Mouse (Mus musculus) urinary bladder, postnatal 14 days (tissue): ENCODE results near the gene Ror2.

Source experiments
- DNase-seq: peaks from one replicate; pipeline ENCODE4 v3.0.0; 2021; ENCODE audit warnings: low spot score

Ror2 gene

DNA sequence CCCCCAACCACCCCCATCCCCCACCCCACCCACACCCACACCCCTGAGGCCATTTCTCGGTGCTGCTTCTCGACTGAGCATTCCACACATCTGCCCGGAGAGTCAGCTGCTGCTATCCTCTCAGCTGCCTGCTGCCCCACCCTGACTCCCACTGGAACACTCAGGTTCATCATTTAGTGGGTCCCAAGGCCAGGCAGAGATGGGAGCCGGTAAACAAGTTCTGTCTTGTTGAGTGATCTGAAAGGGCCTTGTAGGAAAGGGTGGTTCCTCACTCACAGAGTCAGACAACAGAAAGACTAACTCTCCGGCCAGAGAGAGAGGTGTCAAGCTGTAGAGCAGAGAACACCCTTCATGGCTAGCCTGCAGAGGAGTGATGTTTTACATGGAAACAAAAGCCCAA is 155.9 kb downstream of the Ror2 start:
- no peak for DNase-seq

DNA sequence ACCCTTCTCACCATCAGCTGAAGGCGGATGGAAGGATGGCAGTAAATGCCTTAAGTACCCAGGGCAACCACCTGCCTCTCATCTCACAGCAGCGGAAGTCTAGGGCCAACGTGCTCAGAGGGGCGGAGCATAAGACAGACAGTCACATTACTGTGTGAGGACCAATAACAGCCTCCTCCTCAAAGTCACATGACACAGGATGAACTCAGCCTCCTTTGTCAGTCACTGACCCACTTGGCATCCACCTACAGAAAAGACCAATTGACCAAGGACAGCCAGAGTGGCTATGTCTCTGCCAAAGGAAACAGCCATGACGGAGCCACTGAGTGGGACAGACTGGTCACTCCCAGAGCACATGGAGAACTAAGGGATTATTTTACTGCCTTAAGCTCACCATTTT is 160.3 kb downstream of the Ror2 start:
- no peak for DNase-seq

DNA sequence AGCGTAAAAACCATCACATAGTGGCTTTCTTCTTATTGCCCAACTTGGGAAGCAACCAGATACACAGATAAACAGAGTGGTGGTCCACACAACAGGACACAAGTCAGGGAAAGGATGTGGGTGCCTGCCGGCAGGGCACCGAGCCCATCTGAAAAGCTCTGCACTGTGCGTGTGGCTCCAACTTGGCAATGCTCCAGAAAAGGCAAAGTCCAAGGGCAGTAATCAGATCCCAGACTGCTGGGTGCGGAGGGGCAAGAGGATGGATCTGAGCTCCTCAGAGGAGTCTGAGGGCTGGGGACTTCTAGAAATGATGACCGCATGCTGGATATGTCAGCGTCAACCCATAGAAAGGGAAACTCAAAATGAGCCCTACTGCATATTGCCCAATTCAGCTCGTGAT is 163.8 kb downstream of the Ror2 start:
- no peak for DNase-seq

- DNase-seq, result no peak
These were observed 165.0 kb downstream of the Ror2 start for GRCm38 (mm10) chr13:53120906-53121305.

- DNase-seq, result peak; percentile 84
These were observed 166.1 kb downstream of the Ror2 start for GRCm38 (mm10) chr13:53119586-53120426.

DNA sequence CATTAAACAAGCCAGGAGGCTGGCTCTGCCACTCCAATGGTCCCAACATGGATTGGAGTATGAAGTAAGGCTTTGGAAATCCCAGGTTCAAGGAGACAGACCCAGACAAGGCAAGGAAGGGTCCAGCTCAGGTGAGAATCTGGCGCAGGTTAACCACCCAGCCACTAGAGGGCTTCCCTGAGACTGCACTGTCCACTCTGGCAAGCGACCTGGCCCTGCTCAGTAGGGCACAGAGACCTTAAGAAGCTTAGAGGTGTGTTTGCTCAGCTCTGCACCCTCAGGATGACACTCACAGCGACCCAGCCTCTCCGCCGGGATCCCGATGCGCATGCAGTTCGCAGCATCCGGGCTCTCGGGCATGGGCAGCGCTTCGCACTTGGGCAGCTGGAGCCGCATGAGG is 167.5 kb downstream of the Ror2 start:
- DNase-seq, result no peak

GRCm38 (mm10) chr13:53117921-53118320 is 168.0 kb downstream of the Ror2 start:
- no peak for DNase-seq

DNA sequence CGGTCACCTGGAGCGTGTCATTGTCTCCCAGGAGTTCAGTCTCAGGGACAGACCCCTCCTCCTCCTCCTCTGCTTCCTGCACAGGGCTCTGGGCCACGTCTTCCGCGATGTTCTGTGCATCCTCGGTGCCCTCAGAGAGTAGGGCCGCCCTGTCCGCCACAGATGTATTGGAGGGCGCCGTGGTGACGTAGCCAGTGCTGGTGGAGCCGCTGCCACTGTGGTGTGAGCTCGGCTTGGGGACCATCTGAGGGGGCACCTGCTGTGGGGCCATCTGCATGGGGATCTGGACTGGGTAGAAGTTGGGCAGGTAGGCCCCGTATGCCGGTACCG is 175.7 kb downstream of the Ror2 start:
- DNase-seq, result no peak

GRCm38 (mm10) chr13:53109560-53110248 is 176.2 kb downstream of the Ror2 start:
- peak; percentile 95 for DNase-seq

- DNase-seq, result no peak
These were observed 179.2 kb downstream of the Ror2 start for GRCm38 (mm10) chr13:53106676-53107075.

DNA sequence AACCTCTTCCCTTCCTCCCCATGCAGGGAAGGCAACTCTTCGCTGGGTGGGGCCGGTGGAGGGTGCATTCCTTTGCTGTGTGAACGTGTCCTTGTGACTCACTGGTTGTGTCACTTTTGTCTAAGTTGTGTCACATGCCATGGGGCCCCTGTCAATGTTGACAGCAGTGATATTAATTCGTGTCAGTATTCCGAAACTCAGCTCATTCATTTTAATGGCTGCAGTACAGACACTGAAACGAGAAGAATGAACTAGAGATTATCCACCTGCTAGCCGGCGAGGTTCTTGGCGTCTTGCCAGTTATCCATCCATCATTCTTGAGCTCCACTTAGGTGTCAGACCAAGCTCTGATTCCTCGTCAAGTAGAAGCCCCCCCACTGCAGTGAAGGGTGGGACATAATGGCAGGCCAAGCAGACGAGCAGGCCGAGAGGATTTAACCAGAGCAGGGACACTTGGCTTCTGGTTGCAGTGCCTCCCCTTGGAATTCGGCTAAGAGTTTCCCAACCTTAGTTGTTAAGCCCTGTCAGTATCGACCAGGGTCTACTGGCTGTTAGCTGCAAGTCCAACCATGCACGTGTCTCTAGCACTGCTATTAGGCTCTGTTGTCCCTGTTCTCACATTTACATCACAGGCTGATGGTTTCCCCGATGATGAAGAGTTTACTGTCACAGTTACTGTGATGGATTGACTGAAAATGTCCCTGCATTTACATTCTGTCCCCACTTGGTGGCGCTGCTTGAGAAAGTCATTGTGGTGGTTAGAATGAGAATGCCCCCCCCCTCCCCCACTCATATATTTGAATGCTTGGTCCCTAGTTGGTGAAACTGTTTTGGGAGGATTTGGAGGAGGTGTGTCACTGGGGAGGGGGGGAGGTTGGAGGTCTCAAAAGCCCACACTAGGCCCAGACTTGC is 185.9 kb downstream of the Ror2 start:
- peak; percentile 52 for DNase-seq

- DNase-seq, result peak; percentile 77
These were observed 189.3 kb downstream of the Ror2 start for GRCm38 (mm10) chr13:53096615-53097014.

- DNase-seq, result no peak
These were observed 190.7 kb downstream of the Ror2 start for GRCm38 (mm10) chr13:53095222-53095621.

DNA sequence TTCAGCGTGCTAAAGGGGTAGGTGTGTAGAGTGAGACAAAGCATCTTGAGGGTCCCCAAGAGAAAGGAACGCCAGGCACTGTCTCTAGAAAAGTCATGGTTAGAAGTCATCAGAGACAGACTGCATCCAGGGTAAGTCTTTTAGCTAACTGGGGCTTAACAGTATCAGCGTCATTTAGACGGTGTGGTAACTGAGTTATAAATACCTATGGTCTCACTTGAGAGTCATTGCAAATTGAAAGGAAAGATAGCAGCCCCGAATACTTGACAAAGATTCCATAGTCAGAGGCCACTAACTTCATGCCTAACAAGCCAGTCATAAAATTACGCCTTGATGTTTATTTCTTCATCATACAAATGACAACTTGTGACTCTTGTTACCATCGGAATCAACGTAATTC is 191.3 kb downstream of the Ror2 start:
- DNase-seq, result no peak

- DNase-seq, result no peak
These were observed 192.5 kb downstream of the Ror2 start for GRCm38 (mm10) chr13:53093407-53093806.

- DNase-seq, result no peak
These were observed 199.2 kb downstream of the Ror2 start for GRCm38 (mm10) chr13:53086552-53087282.

DNA sequence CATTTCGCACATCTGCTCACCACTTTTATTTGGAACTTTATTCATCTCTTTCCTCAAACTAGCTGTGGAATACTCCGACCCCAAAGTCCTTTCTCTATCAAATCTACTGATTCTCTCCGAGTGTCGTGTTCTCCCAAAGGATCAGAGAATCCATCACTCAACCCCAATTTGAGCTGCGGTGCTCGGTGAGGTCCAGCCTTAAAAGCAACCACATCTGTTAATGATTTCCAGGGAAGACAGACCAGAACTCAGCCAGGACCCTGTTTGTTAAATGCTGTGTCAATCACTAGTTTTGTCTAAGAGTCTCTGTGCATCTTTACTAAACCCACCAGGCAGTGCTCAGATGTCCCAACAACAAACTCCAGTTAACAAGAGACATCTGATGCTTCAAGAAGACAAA is 204.1 kb downstream of the Ror2 start:
- no peak for DNase-seq

DNA sequence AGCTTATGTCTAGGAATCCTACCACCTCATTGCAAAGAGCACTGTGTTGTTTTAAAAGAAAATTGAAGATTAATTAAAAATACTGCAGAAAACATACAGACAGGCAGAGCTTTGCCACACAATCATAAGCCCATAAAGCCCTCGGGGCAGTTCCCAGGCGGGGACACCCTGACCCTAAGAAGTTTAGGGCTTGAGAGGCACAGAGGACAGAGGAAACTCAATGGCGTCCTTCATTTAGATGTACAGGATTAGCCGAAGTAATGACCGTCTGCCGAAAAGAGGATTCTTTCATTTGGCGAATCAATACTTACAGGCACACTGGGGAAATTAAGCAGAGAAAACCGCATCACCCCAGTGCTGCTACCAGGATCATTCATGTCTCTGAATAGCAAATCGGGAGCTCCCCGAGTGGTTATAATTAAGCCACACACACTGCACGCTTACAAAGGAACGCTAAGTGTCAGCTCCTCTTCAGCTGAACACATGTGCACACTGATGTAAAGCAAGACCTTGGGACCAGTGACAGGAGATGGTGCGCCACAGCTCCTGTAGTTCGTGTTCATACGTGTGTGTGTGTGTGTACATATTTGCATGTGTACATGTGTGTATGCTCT is 208.1 kb downstream of the Ror2 start:
- no peak for DNase-seq

GRCm38 (mm10) chr13:53075006-53075405 is 210.9 kb downstream of the Ror2 start:
- no peak for DNase-seq

GRCm38 (mm10) chr13:53069076-53069690 is 216.7 kb downstream of the Ror2 start:
- no peak for DNase-seq

- no peak for DNase-seq
These were observed 217.5 kb downstream of the Ror2 start for GRCm38 (mm10) chr13:53068461-53068860.
